Comparison of ENCODE assay signal across 9 mouse cellular contexts in the genomic region with DNA sequence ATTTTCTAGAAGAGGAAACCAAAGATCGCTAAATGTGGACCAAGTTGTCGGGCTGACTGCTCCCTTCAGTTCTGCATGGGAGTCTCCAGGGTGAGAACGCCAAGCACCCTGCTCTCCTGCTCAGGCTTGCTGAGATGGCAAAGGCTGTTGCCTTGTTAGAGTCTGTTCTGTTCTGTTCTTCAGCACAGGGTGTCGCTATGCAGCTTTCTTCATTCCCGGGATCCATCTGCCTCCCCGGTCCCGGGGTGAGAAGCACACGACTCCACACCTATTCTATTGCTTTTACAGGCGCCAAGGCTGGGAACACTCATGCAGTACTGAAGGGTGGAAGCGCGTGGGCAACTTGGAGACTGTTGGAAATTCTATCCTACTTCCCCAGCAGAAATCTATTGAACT. TPM values are rescaled to one million over a fixed set of nuclear protein-coding genes. Genes with fewer than 3 reads are reported as not detected.
A peak's percentile ranks its signal among the peaks of the same experiment; 100 is the strongest.
DNase-seq lines count a peak whose midpoint lies in the region; ATAC-seq lines count a peak whose summit lies in the region.
"Had no signal": no experiment of that assay in that cellular context is flagged by ENCODE, and none has a peak within 500 bp of the region (broad histone marks: within the 10 kb centered on the region; RNA-seq: fewer than 3 reads in every experiment).

No protein-coding gene starts in this region.

- no peak for DNase-seq in heart, postnatal 36 days
- DNase-seq in brain, adult 2 months (ENCODE audit: low read depth, low spot score) = peak; percentile 93
- no peak for DNase-seq in urinary bladder, postnatal 10 days (ENCODE audit: low spot score)
- DNase-seq in lung, postnatal 14 days = no peak

- ATAC-seq in heart, embryonic 16.5 days (replicated peaks; ENCODE audit: extremely low read depth, insufficient read depth, low FRiP score) = peak; percentile 62
- peak; percentile 61; the same call in 1 of the 2 replicates for ATAC-seq in embryonic facial prominence, embryonic 15.5 days (ENCODE audit: insufficient number of reproducible peaks, low FRiP score, low TSS enrichment, low read depth)
- peak; percentile 30; the same call in 1 of the 2 replicates for ATAC-seq in limb, embryonic 15.5 days (ENCODE audit: insufficient number of reproducible peaks, low FRiP score, low TSS enrichment, low read depth)
- ATAC-seq in monocyte, adult 5-6 weeks (replicated peaks; ENCODE audit: insufficient number of reproducible peaks, low FRiP score, low TSS enrichment, poor library complexity, severe bottlenecking) = no peak

- WGBS in heart, embryonic 16.5 days = 45% methylated on average over 11 of the region's 11 CpGs
- WGBS in embryonic facial prominence, embryonic 15.5 days = 41% methylated on average over 11 of the region's 11 CpGs
- 35% methylated on average over 11 of the region's 11 CpGs for WGBS in limb, embryonic 15.5 days

- peaks cover 9% of the 10 kb centered on the region for H3K4me1 ChIP-seq in heart, embryonic 16.5 days (ENCODE audit: control insufficient read depth, insufficient read depth, low read length)
- peaks cover 21% of the 10 kb centered on the region for H3K4me1 ChIP-seq in embryonic facial prominence, embryonic 15.5 days
- H3K4me1 ChIP-seq in limb, embryonic 15.5 days = peaks cover 14% of the 10 kb centered on the region

- no peak overlapping the region for H3K27ac ChIP-seq in heart, embryonic 16.5 days (ENCODE audit: low read length)
- H3K27ac ChIP-seq in embryonic facial prominence, embryonic 15.5 days (replicated peaks) = peak overlapping the region; percentile 60
- H3K27ac ChIP-seq in limb, embryonic 15.5 days = peak overlapping the region; percentile 8; the same call in 1 of the 2 replicates
- H3K27ac ChIP-seq: limb, embryonic 12.5 days had no signal

- intact Hi-C loops in heart, postnatal 36 days (cut with DNase I) = no loop called here

- H3K36me3 ChIP-seq in heart, embryonic 16.5 days (ENCODE audit: control insufficient read depth, insufficient read depth) = no peaks in the 10 kb centered on the region
- H3K36me3 ChIP-seq in embryonic facial prominence, embryonic 15.5 days = no peaks in the 10 kb centered on the region
- H3K36me3 ChIP-seq in limb, embryonic 15.5 days = no peaks in the 10 kb centered on the region
- H3K36me3 ChIP-seq: limb, embryonic 12.5 days had no signal

- H3K9me3 ChIP-seq in heart, embryonic 16.5 days (replicated peaks; ENCODE audit: control insufficient read depth, low read length) = no peaks in the 10 kb centered on the region
- no peaks in the 10 kb centered on the region for H3K9me3 ChIP-seq in embryonic facial prominence, embryonic 15.5 days (replicated peaks)
- H3K9me3 ChIP-seq in limb, embryonic 15.5 days = no peaks in the 10 kb centered on the region
- H3K9me3 ChIP-seq: limb, embryonic 12.5 days had no signal

- no peaks in the 10 kb centered on the region for H3K27me3 ChIP-seq in heart, embryonic 16.5 days (ENCODE audit: control insufficient read depth, insufficient read depth, low read length)
- no peaks in the 10 kb centered on the region for H3K27me3 ChIP-seq in embryonic facial prominence, embryonic 15.5 days
- H3K27me3 ChIP-seq in limb, embryonic 15.5 days = no peaks in the 10 kb centered on the region
- H3K27me3 ChIP-seq: limb, embryonic 12.5 days had no signal

- H3K9ac ChIP-seq in heart, embryonic 16.5 days (ENCODE audit: low read length) = no peak overlapping the region
- no peak overlapping the region for H3K9ac ChIP-seq in embryonic facial prominence, embryonic 15.5 days
- no peak overlapping the region for H3K9ac ChIP-seq in limb, embryonic 15.5 days
- H3K9ac ChIP-seq: limb, embryonic 12.5 days had no signal

- H3K4me3 ChIP-seq in heart, embryonic 16.5 days (ENCODE audit: low read length) = no peak overlapping the region
- no peak overlapping the region for H3K4me3 ChIP-seq in embryonic facial prominence, embryonic 15.5 days (replicated peaks)
- no peak overlapping the region for H3K4me3 ChIP-seq in limb, embryonic 15.5 days
- H3K4me3 ChIP-seq: limb, embryonic 12.5 days had no signal

- H3K4me2 ChIP-seq in heart, embryonic 16.5 days (ENCODE audit: low read depth, low read length) = no peak overlapping the region
- H3K4me2 ChIP-seq in embryonic facial prominence, embryonic 15.5 days (replicated peaks) = peak overlapping the region; percentile 15; the same call in 1 of the 2 replicates
- H3K4me2 ChIP-seq in limb, embryonic 15.5 days = 0 out of 2 replicates have a peak overlapping the region, but pooled peaks have one; percentile 6
- H3K4me2 ChIP-seq: limb, embryonic 12.5 days had no signal

RNA-seq across cellular contexts. Expression of gene Hmgb2, which starts 57.7 kb away (rescaled TPM):
- polyA plus RNA-seq in heart, embryonic 16.5 days (2015; fragmentation: Nextera tagmentation; extraction: Ambion mirVana) = 196 and 251 TPM in 2 replicates
- 10 to 100 TPM; 13.2 to 22.2 TPM for total RNA-seq in heart, postnatal 36 days (2021)
- polyA plus RNA-seq in embryonic facial prominence, embryonic 15.5 days (2015; fragmentation: Nextera tagmentation; extraction: Ambion mirVana) = 277 and 280 TPM in 2 replicates
- 267 and 297 TPM in 2 replicates for polyA plus RNA-seq in limb, embryonic 15.5 days (2015; fragmentation: Nextera tagmentation; extraction: Ambion mirVana)
- total RNA-seq in monocyte, adult 5-6 weeks (2017) = 134 to 175 TPM (median 154 TPM) in 3 replicates
